Mouse (Mus musculus): ENCODE data around the gene Saa4. TPM values are rescaled to one million over a fixed set of nuclear protein-coding genes. Genes with fewer than 3 reads are reported as not detected.
A peak's percentile ranks its signal among the peaks of the same experiment; 100 is the strongest.
"Not testable (repeated sequence)": the region's sequence is repeated elsewhere in the genome, so short reads cannot be mapped to it uniquely, and the experiment has no call there.

The Saa4 gene
- polyA plus RNA-seq, 1 experiment from 2014 or later = not detected

GRCm38 (mm10) chr7:46712250-46712649, 20.2 kb downstream of the Saa4 start:
- Histone ChIP-seq H3K4me2 (replicated peaks) (no peak overlapping the region), H3K9ac (no peak overlapping the region), H3K27me3 (replicated peaks) (no peaks in the 10 kb centered on the region), H3K36me3 (peaks cover 9% of the 10 kb centered on the region), H3K27ac (no peak overlapping the region), H3K9me3 (no peaks in the 10 kb centered on the region), H3K4me1 (peaks cover 6% of the 10 kb centered on the region; the same call in 1 of the 2 replicates), H3K4me3 (no peak overlapping the region)
- no peak for ATAC-seq (ENCODE audit: low FRiP score, low read depth)
- 75% methylated on average over 6 of the region's 6 CpGs for WGBS

- Histone ChIP-seq H3K9ac (peak within 1 kb of the TSS; percentile 84), H3K27me3 (replicated peaks) (no peaks in the 10 kb centered on the region), H3K36me3 (peaks cover 26% of the 10 kb centered on the region), H3K27ac (peak within 1 kb of the TSS; percentile 43; the same call in 1 of the 2 replicates), H3K4me3 (peak within 1 kb of the TSS; percentile 82), H3K4me2 (replicated peaks) (peak within 1 kb of the TSS; percentile 55), H3K4me1 (peaks cover 6% of the 10 kb centered on the region; the same call in 1 of the 2 replicates), H3K9me3 (no peaks in the 10 kb centered on the region)
- ATAC-seq (ENCODE audit: low FRiP score, low read depth) = peak; percentile 89
- under 1% methylated on average over 38 of the region's 38 CpGs for WGBS
Measured at GRCm38 (mm10) chr7:46710390-46710844, 22.0 kb downstream of the Saa4 start, which contains the start of gene Saal1. Gene Saal1, minus strand, starts transcription at chr7:46710680.

- no peak for ATAC-seq (ENCODE audit: low FRiP score, low read depth)
- Histone ChIP-seq H3K4me3 (no peak overlapping the region), H3K4me1 (no peaks in the 10 kb centered on the region), H3K27ac (no peak overlapping the region), H3K9ac (no peak overlapping the region), H3K27me3 (replicated peaks) (no peaks in the 10 kb centered on the region), H3K9me3 (no peaks in the 10 kb centered on the region), H3K4me2 (replicated peaks) (no peak overlapping the region), H3K36me3 (peaks cover 92% of the 10 kb centered on the region)
- 92% methylated on average over 6 of the region's 6 CpGs for WGBS
Measured at GRCm38 (mm10) chr7:46700521-46701025, 31.8 kb downstream of the Saa4 start.

- Histone ChIP-seq H3K9me3 (no peaks in the 10 kb centered on the region), H3K4me2 (replicated peaks) (no peak overlapping the region), H3K27ac (no peak overlapping the region), H3K9ac (no peak overlapping the region), H3K27me3 (replicated peaks) (no peaks in the 10 kb centered on the region), H3K36me3 (peaks cover 70% of the 10 kb centered on the region), H3K4me1 (no peaks in the 10 kb centered on the region), H3K4me3 (no peak overlapping the region)
- 76% methylated on average over 1 of the region's 1 CpGs for WGBS
- ATAC-seq (ENCODE audit: low FRiP score, low read depth) = no peak
Measured at GRCm38 (mm10) chr7:46696754-46697153, 35.6 kb downstream of the Saa4 start.

GRCm38 (mm10) chr7:46686827-46687226, 45.6 kb downstream of the Saa4 start:
- Histone ChIP-seq H3K27me3 (replicated peaks) (no peaks in the 10 kb centered on the region), H3K27ac (no peak overlapping the region), H3K4me3 (no peak overlapping the region), H3K36me3 (peaks cover 36% of the 10 kb centered on the region), H3K4me1 (no peaks in the 10 kb centered on the region), H3K9me3 (no peaks in the 10 kb centered on the region), H3K9ac (no peak overlapping the region), H3K4me2 (replicated peaks) (no peak overlapping the region)
- WGBS = 87% methylated on average over 5 of the region's 5 CpGs
- no peak for ATAC-seq (ENCODE audit: low FRiP score, low read depth)

- no peaks in the 10 kb centered on the region for H3K4me1 ChIP-seq
- H3K27ac ChIP-seq = no peak overlapping the region
- no peak overlapping the region for H3K4me2 ChIP-seq (replicated peaks)
- H3K27me3 ChIP-seq (replicated peaks) = no peaks in the 10 kb centered on the region
- no peak for ATAC-seq (ENCODE audit: low FRiP score, low read depth)
- no peak overlapping the region for H3K9ac ChIP-seq
- H3K9me3 ChIP-seq = no peaks in the 10 kb centered on the region
- H3K36me3 ChIP-seq = no peaks in the 10 kb centered on the region
- H3K4me3 ChIP-seq = no peak overlapping the region
Measured at GRCm38 (mm10) chr7:46680732-46681131, 51.7 kb downstream of the Saa4 start.

- H3K27ac ChIP-seq; ATAC-seq (ENCODE audit: low FRiP score, low read depth); H3K4me3 ChIP-seq; H3K27me3 ChIP-seq (replicated peaks); H3K4me2 ChIP-seq (replicated peaks); H3K4me1 ChIP-seq; H3K36me3 ChIP-seq; H3K9me3 ChIP-seq; H3K9ac ChIP-seq: not testable (repeated sequence)
- 90% methylated on average over 7 of the region's 7 CpGs for WGBS
Measured at GRCm38 (mm10) chr7:46679044-46679443, 53.4 kb downstream of the Saa4 start.

- 93% methylated on average over 3 of the region's 3 CpGs for WGBS
- no peak for ATAC-seq (ENCODE audit: low FRiP score, low read depth)
- Histone ChIP-seq H3K4me2 (replicated peaks) (no peak overlapping the region), H3K36me3 (no peaks in the 10 kb centered on the region), H3K9ac (no peak overlapping the region), H3K9me3 (no peaks in the 10 kb centered on the region), H3K27ac (no peak overlapping the region), H3K4me3 (no peak overlapping the region), H3K4me1 (no peaks in the 10 kb centered on the region), H3K27me3 (replicated peaks) (no peaks in the 10 kb centered on the region)
Measured at GRCm38 (mm10) chr7:46678417-46678816, 54.0 kb downstream of the Saa4 start.

Other genes starting within 250 kb of the Saa4 start
- gene Sergef, start 92.8 kb downstream of the Saa4 start, polyA plus RNA-seq (2016; fragmentation: Nextera tagmentation; extraction: Ambion mirVana) = 21.1 and 24.4 TPM in 2 replicates
- gene Tph1, start 60.1 kb downstream of the Saa4 start, polyA plus RNA-seq (2016; fragmentation: Nextera tagmentation; extraction: Ambion mirVana) = 0.93 and 1.7 TPM in 2 replicates
- gene Saal1, start 21.9 kb downstream of the Saa4 start, polyA plus RNA-seq (2016; fragmentation: Nextera tagmentation; extraction: Ambion mirVana) = 24.3 and 26.1 TPM in 2 replicates
- gene Saa3, start 16.9 kb downstream of the Saa4 start, polyA plus RNA-seq (2016; fragmentation: Nextera tagmentation; extraction: Ambion mirVana) = 0.47 TPM in 1 of 2 replicates, not detected in the other
- gene Saa1, start 10.4 kb upstream of the Saa4 start, polyA plus RNA-seq (2016; fragmentation: Nextera tagmentation; extraction: Ambion mirVana) = 1.5 and 1.6 TPM in 2 replicates
- gene Saa2, start 19.2 kb upstream of the Saa4 start, polyA plus RNA-seq (2016; fragmentation: Nextera tagmentation; extraction: Ambion mirVana) = 0.74 TPM in 1 of 2 replicates, not detected in the other
- 22.7 and 23.5 TPM in 2 replicates for gene Hps5, start 63.5 kb upstream of the Saa4 start, polyA plus RNA-seq (2016; fragmentation: Nextera tagmentation; extraction: Ambion mirVana)
- gene Gtf2h1, start 63.5 kb upstream of the Saa4 start, polyA plus RNA-seq (2016; fragmentation: Nextera tagmentation; extraction: Ambion mirVana) = 46.4 and 48.1 TPM in 2 replicates
- 847 and 930 TPM in 2 replicates for gene Ldha, start 108.9 kb upstream of the Saa4 start, polyA plus RNA-seq (2016; fragmentation: Nextera tagmentation; extraction: Ambion mirVana)
- gene Ldhc, start 128.6 kb upstream of the Saa4 start, polyA plus RNA-seq (2016; fragmentation: Nextera tagmentation; extraction: Ambion mirVana) = 0.26 TPM in 1 of 2 replicates, not detected in the other
- 338 and 348 TPM in 2 replicates for gene Tsg101, start 187.4 kb upstream of the Saa4 start, polyA plus RNA-seq (2016; fragmentation: Nextera tagmentation; extraction: Ambion mirVana)
- 7.3 and 7.9 TPM in 2 replicates for gene Uevld, start 225.9 kb upstream of the Saa4 start, polyA plus RNA-seq (2016; fragmentation: Nextera tagmentation; extraction: Ambion mirVana)